Mouse (Mus musculus) megakaryocyte, embryonic 14.5 days (primary cell): ENCODE measurements at regions not wholly inside any gene's neighbourhood (a gene's known extent, or its start where the extent isn't known, plus 50 kb on each side); places are given as distances from the start of the nearest gene placed in this dataset.

Source experiments
- FLI1 ChIP-seq: IDR thresholded peaks from 2 replicates; pipeline ENCODE4 v1.6.1; 2012; ENCODE audit warnings: low read length, inconsistent platforms, mixed read lengths
- GATA1 ChIP-seq: IDR thresholded peaks from 3 replicates; pipeline ENCODE4 v1.6.1; 2012; ENCODE audit warnings: mixed read lengths, low read length, inconsistent platforms, borderline replicate concordance

DNA sequence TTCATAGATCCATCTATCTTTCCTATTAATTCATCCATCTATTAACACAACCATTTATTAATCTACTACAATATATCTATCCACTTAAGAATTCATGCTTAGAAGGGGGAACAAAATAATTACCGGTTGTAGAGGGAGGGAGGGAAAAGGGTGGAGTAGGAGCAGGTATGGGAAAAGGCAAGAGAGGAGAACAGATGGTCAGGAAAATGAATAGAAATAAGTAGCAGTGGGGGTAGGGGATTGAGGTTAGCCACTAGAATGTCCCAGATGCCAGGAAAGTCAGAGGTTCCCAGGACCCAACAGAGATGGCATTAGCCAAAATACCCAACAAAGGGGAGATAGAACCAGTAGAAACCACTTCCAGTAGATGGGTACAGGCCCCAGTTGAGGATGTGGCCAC, 164.5 kb upstream of the Crbn start:
- TF ChIP-seq GATA1 (no peak), FLI1 (no peak)
